Mouse (Mus musculus): ENCODE results near the gene Lhfpl2.
A peak's percentile ranks its signal among the peaks of the same experiment; 100 is the strongest.
"Not testable (repeated sequence)": the region's sequence is repeated elsewhere in the genome, so short reads cannot be mapped to it uniquely, and the experiment has no call there.

Gene Lhfpl2

GRCm38 (mm10) chr13:94057563-94058560, at the start of gene Lhfpl2:
Gene Lhfpl2, plus strand, starts transcription at chr13:94057796.
- DNase-seq (ENCODE audit: extremely low spot score): peak; percentile 86

- no peak for DNase-seq (ENCODE audit: extremely low spot score)
Measured at GRCm38 (mm10) chr13:94011996-94012575, 45.5 kb upstream of the Lhfpl2 start.

- no peak for DNase-seq (ENCODE audit: extremely low spot score)
Measured at GRCm38 (mm10) chr13:94013986-94014385, 43.6 kb upstream of the Lhfpl2 start.

GRCm38 (mm10) chr13:94024575-94024974, 33.0 kb upstream of the Lhfpl2 start:
- DNase-seq (ENCODE audit: extremely low spot score): not testable (repeated sequence)

- no peak for DNase-seq (ENCODE audit: extremely low spot score)
Measured at GRCm38 (mm10) chr13:94029147-94029546, 28.4 kb upstream of the Lhfpl2 start.

- DNase-seq (ENCODE audit: extremely low spot score): no peak
Measured at GRCm38 (mm10) chr13:94030551-94030950, 27.0 kb upstream of the Lhfpl2 start.

- no peak for DNase-seq (ENCODE audit: extremely low spot score)
Measured at GRCm38 (mm10) chr13:94037313-94038051, 20.1 kb upstream of the Lhfpl2 start.

GRCm38 (mm10) chr13:94038052-94038340, 19.6 kb upstream of the Lhfpl2 start:
- no peak for DNase-seq (ENCODE audit: extremely low spot score)

GRCm38 (mm10) chr13:94050036-94050435, 7.6 kb upstream of the Lhfpl2 start:
- DNase-seq (ENCODE audit: extremely low spot score): no peak

- DNase-seq (ENCODE audit: extremely low spot score): no peak
Measured at GRCm38 (mm10) chr13:94050782-94051181, 6.8 kb upstream of the Lhfpl2 start.

GRCm38 (mm10) chr13:94057036-94057562, 497 bp upstream of the Lhfpl2 start:
- DNase-seq (ENCODE audit: extremely low spot score): no peak

GRCm38 (mm10) chr13:94058642-94059222, 1.1 kb downstream of the Lhfpl2 start:
- no peak for DNase-seq (ENCODE audit: extremely low spot score)

- DNase-seq (ENCODE audit: extremely low spot score): no peak
Measured at GRCm38 (mm10) chr13:94059373-94059772, 1.8 kb downstream of the Lhfpl2 start.

GRCm38 (mm10) chr13:94059778-94060177, 2.2 kb downstream of the Lhfpl2 start:
- DNase-seq (ENCODE audit: extremely low spot score): peak; percentile 12

GRCm38 (mm10) chr13:94060461-94060860, 2.9 kb downstream of the Lhfpl2 start:
- no peak for DNase-seq (ENCODE audit: extremely low spot score)

- peak; percentile 65 for DNase-seq (ENCODE audit: extremely low spot score)
Measured at GRCm38 (mm10) chr13:94061256-94061877, 3.8 kb downstream of the Lhfpl2 start.

- peak; percentile 66 for DNase-seq (ENCODE audit: extremely low spot score)
Measured at GRCm38 (mm10) chr13:94062349-94063111, 4.9 kb downstream of the Lhfpl2 start.

GRCm38 (mm10) chr13:94063156-94063555, 5.6 kb downstream of the Lhfpl2 start:
- no peak for DNase-seq (ENCODE audit: extremely low spot score)

- DNase-seq (ENCODE audit: extremely low spot score): peak; percentile 59
Measured at GRCm38 (mm10) chr13:94064571-94064970, 7.0 kb downstream of the Lhfpl2 start.

GRCm38 (mm10) chr13:94065276-94066050, 7.9 kb downstream of the Lhfpl2 start:
- no peak for DNase-seq (ENCODE audit: extremely low spot score)

Data from embryo, embryonic 9.5 days (tissue).